Mouse (Mus musculus) testis, adult 2 months (tissue): ENCODE measurements at regions not wholly inside any gene's neighbourhood (a gene's known extent, or its start where the extent isn't known, plus 50 kb on each side); places are given as distances from the start of the nearest gene placed in this dataset.

ENCODE experiments used
- CTCF ChIP-seq: fragments of 200-500 bp; IDR thresholded peaks from 2 replicates; pipeline ENCODE4 v1.5.1; 2012; ENCODE audit warnings: low read depth, mild to moderate bottlenecking, inconsistent platforms, low read length, moderate library complexity; ENCODE audit not compliant: control insufficient read depth, insufficient read depth, insufficient replicate concordance
- POLR2A ChIP-seq: fragments of 200-500 bp; IDR thresholded peaks from 2 replicates; pipeline ENCODE4 v1.6.1; 2012; ENCODE audit warnings: low read depth, mild to moderate bottlenecking, inconsistent platforms, low read length, moderate library complexity; ENCODE audit not compliant: control insufficient read depth

- TF ChIP-seq CTCF (peak; percentile 71; the same call in 1 of the 2 replicates), POLR2A (no peak)
These were observed 173.9 kb downstream of the Cand1 start for GRCm38 (mm10) chr10:119065974-119066373.
